Mouse (Mus musculus) myocyte (in vitro differentiated cells): Measurements from ENCODE around the gene Fam189b. TPM values are rescaled to one million over a fixed set of nuclear protein-coding genes. Genes with fewer than 3 reads are reported as not detected.

Experiments
- H3K27me3 ChIP-seq: one replicate; pipeline ENCODE4 v1.6.1; 2011; ENCODE audit not compliant: control insufficient read depth, insufficient read depth, insufficient read length
- H3K36me3 ChIP-seq: one replicate; pipeline ENCODE4 v1.6.1; 2011; ENCODE audit not compliant: control insufficient read depth, insufficient read depth
- H3K4me2 ChIP-seq: one replicate; pipeline ENCODE4 v1.6.1; 2011; ENCODE audit warnings: low read depth, control low read depth
- H3K4me3 ChIP-seq: one replicate; pipeline ENCODE4 v1.5.1; 2011; ENCODE audit warnings: mild to moderate bottlenecking, control low read depth, moderate library complexity
- H3K79me2 ChIP-seq: one replicate; pipeline ENCODE4 v1.6.1; 2011; ENCODE audit not compliant: control insufficient read depth, insufficient read depth
- H3ac ChIP-seq: one replicate; pipeline ENCODE4 v1.6.1; 2011; ENCODE audit not compliant: control insufficient read depth, insufficient read length
- CEBPB ChIP-seq: IDR thresholded peaks from 2 replicates; pipeline ENCODE4 v1.6.1; 2011; ENCODE audit warnings: mild to moderate bottlenecking, moderate library complexity; ENCODE audit not compliant: poor library complexity, insufficient read depth, severe bottlenecking
- E2F4 ChIP-seq: IDR thresholded peaks from one replicate; pipeline ENCODE4 v1.6.1; 2011; ENCODE audit warnings: mild to moderate bottlenecking, control low read depth, moderate library complexity; ENCODE audit not compliant: insufficient read depth
- MAX ChIP-seq: IDR thresholded peaks from one replicate; pipeline ENCODE4 v1.6.1; 2011; ENCODE audit warnings: low read depth, mild to moderate bottlenecking, control low read depth
- MYOD1 ChIP-seq, 3 experiments: IDR thresholded peaks; one replicate each; pipeline ENCODE4 v1.6.1; 2011; ENCODE audit warnings: control low read depth in 2 of 3, low read depth in 2 of 3, mild to moderate bottlenecking in 2 of 3, moderate library complexity in 1 of 3; ENCODE audit not compliant: insufficient read length in 2 of 3, control insufficient read depth in 1 of 3
- MYOG ChIP-seq, 3 experiments: IDR thresholded peaks; one replicate each; pipeline ENCODE4 v1.6.1; 2011; ENCODE audit warnings: control low read depth in 2 of 3, low read depth in 2 of 3, mild to moderate bottlenecking in 2 of 3; ENCODE audit not compliant: insufficient read length in 2 of 3, control insufficient read depth in 1 of 3, insufficient read depth in 1 of 3
- POLR2A ChIP-seq: IDR thresholded peaks from one replicate; pipeline ENCODE4 v1.6.1; 2011; ENCODE audit warnings: low read depth, mild to moderate bottlenecking, control low read depth, moderate library complexity; ENCODE audit not compliant: insufficient read length
- POLR2AphosphoS2 ChIP-seq: IDR thresholded peaks from one replicate; pipeline ENCODE4 v1.6.1; 2011; ENCODE audit warnings: low read depth, control low read depth; ENCODE audit not compliant: insufficient read length
- REST ChIP-seq: IDR thresholded peaks from one replicate; pipeline ENCODE4 v1.6.1; 2011; ENCODE audit warnings: mild to moderate bottlenecking, control low read depth, moderate library complexity; ENCODE audit not compliant: insufficient read depth, insufficient read length
- SRF ChIP-seq: IDR thresholded peaks from one replicate; pipeline ENCODE4 v1.6.1; 2011; ENCODE audit warnings: low read depth; ENCODE audit not compliant: control insufficient read depth, insufficient read length
- TCF12 ChIP-seq: IDR thresholded peaks from one replicate; pipeline ENCODE4 v1.6.1; 2011; ENCODE audit warnings: mild to moderate bottlenecking, control low read depth; ENCODE audit not compliant: poor library complexity, insufficient read depth, severe bottlenecking
- TCF3 ChIP-seq: IDR thresholded peaks from one replicate; pipeline ENCODE4 v1.6.1; 2011; ENCODE audit warnings: low read depth, control low read depth; ENCODE audit not compliant: insufficient read length
- USF1 ChIP-seq: IDR thresholded peaks from one replicate; pipeline ENCODE4 v1.6.1; 2011; ENCODE audit warnings: low read depth, mild to moderate bottlenecking, control low read depth, moderate library complexity
- polyA plus RNA-seq: library from polyadenylated mRNA; unstranded; fragments of >200 nt; fragmentation: generic; extraction: Trizol; gene quantifications from one replicate; pipeline ENCODE4 v1.2.1, GENCODE M21; 2012; ENCODE audit warnings: missing spikeins

The Fam189b gene
- polyA plus RNA-seq, 1 experiment, result 15.0 TPM

GRCm38 (mm10) chr3:89225918-89226317 lies 43.0 kb downstream of the Fam189b start:
- no peaks in the 10 kb centered on the region for H3K79me2 ChIP-seq
- TF ChIP-seq E2F4 (no peak), SRF (no peak), POLR2AphosphoS2 (no peak), REST (no peak), MYOD1 (IDR thresholded peaks at IDR 0.05; ENCODE audit: control insufficient read depth in 1 of 3, insufficient read length in 2 of 3, low read depth in 2 of 3) (no peak), TCF12 (no peak), MAX (no peak), CEBPB (no peak), TCF3 (no peak), POLR2A (no peak), MYOG (IDR thresholded peaks at IDR 0.05; ENCODE audit: control insufficient read depth in 1 of 3, insufficient read depth in 1 of 3, insufficient read length in 2 of 3, low read depth in 2 of 3) (no peak), USF1 (no peak)
- no peaks in the 10 kb centered on the region for H3K36me3 ChIP-seq
- H3K27me3 ChIP-seq, result no peaks in the 10 kb centered on the region
- H3ac ChIP-seq, result no peak overlapping the region
- no peak overlapping the region for H3K4me3 ChIP-seq
- no peak overlapping the region for H3K4me2 ChIP-seq

DNA sequence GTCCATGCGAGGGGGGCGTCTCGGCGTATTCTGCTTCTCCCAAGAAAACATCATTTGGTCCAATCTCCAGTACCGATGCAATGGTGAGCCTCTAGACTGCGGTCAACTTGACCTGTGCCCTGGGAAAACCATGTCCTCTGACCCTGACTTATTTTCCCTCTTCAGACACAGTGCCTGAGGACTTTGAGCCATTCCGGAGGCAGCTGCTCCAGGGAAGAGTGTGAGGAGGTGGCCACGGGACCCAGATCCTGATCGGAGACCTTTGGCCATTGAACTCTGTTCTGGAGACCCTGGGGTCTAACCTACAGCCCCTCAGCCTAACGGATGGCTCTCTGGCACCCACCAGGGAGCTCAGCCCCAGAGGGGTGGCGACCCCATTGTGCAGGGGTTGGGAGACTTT lies 43.4 kb downstream of the Fam189b start:
- no peaks in the 10 kb centered on the region for H3K36me3 ChIP-seq
- no peaks in the 10 kb centered on the region for H3K27me3 ChIP-seq
- no peak overlapping the region for H3K4me2 ChIP-seq
- no peak overlapping the region for H3K4me3 ChIP-seq
- no peaks in the 10 kb centered on the region for H3K79me2 ChIP-seq
- TF ChIP-seq SRF (no peak), TCF3 (no peak), POLR2A (no peak), REST (no peak), E2F4 (no peak), POLR2AphosphoS2 (no peak), MAX (no peak), USF1 (no peak), MYOD1 (IDR thresholded peaks at IDR 0.05; ENCODE audit: control insufficient read depth in 1 of 3, insufficient read length in 2 of 3, low read depth in 2 of 3) (no peak), CEBPB (no peak)
- H3ac ChIP-seq, result no peak overlapping the region

DNA sequence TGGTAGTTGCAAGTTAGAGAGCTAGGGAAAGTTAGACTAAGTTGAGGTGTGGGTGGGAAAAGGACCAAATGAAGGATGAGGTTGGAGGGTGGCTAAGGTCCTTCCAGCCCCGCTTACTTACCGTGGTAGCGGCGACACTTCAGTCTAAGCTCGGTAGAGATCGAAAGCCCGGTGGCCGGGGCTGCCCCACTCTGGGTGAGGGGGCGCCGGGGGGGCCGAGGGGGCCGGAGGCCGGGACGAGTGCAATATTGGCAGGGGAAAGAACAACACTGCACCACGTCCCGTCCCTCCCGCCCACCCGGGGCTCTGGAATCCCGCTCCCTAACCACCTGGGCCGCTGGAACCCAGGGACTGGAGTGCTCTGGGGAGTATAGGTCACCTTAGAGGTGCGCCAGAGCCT lies 44.0 kb downstream of the Fam189b start, which contains the start of gene Mtx1:
TSS of gene Mtx1 (minus strand) at position 189 of the 400 bp plus-strand sequence.
- H3ac ChIP-seq, result no peak within 1 kb of the TSS
- no peak for TF ChIP-seq POLR2A
- no peak for TF ChIP-seq USF1
- peak within 1 kb of the TSS; percentile 70 for H3K4me2 ChIP-seq
- H3K27me3 ChIP-seq, result no peaks in the 10 kb centered on the region
- H3K4me3 ChIP-seq, result peak within 1 kb of the TSS; percentile 22
- no peaks in the 10 kb centered on the region for H3K79me2 ChIP-seq
- no peaks in the 10 kb centered on the region for H3K36me3 ChIP-seq

DNA sequence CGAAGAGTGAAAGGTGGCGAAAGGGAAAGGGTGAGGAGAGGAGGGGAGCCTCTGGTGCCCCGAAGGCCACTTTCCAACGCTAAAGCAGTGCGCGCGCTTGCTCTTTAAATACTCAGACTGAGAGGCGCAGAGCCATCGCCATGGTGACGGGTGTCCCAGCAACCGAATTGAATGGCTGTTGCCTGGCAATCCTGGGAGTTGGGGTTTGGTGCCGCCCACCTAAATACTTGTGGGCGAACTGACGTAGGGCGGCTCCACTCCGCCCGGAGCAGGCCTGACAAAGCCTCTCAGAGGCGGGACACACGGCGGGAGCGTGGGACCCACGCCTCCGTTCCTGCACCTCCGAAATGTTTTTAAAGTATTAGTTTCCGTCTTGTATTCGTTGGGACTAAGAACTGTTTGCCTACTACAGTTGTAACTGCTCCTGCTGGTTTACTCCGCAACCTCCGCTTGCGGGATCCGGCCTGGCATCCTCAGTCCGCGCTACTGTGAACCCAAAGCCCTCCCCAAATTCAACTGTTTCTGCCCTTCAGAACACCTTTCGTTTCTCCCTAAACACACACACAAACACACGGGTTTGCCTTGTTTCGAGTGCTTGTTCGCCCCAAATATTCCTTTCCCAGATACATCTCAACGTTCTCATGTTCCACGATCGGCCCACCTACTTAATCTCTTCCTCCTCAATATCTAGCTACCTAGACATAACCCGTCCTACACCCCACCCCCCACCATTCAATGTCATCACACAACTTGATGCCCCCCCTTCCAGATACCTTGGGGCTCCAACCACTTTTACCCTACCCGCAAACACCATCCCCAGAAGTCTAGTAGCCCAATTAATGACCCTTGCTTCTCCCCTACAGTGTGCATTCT lies 44.6 kb downstream of the Fam189b start:
- H3K27me3 ChIP-seq, result no peaks in the 10 kb centered on the region
- no peaks in the 10 kb centered on the region for H3K79me2 ChIP-seq
- no peak overlapping the region for H3ac ChIP-seq
- H3K4me2 ChIP-seq, result peak overlapping the region; percentile 70
- TF ChIP-seq TCF12, result no peak
- no peak for TF ChIP-seq MYOG (IDR thresholded peaks at IDR 0.05; ENCODE audit: control insufficient read depth in 1 of 3, insufficient read depth in 1 of 3, insufficient read length in 2 of 3, low read depth in 2 of 3)
- TF ChIP-seq CEBPB, result no peak
- TF ChIP-seq MAX, result no peak
- TF ChIP-seq USF1, result no peak
- TF ChIP-seq POLR2A, result no peak
- TF ChIP-seq E2F4, result no peak
- no peak for TF ChIP-seq SRF
- TF ChIP-seq REST, result no peak
- no peak for TF ChIP-seq MYOD1 (IDR thresholded peaks at IDR 0.05; ENCODE audit: control insufficient read depth in 1 of 3, insufficient read length in 2 of 3, low read depth in 2 of 3)
- TF ChIP-seq TCF3, result no peak
- no peak for TF ChIP-seq POLR2AphosphoS2
- H3K4me3 ChIP-seq, result peak overlapping the region; percentile 22
- no peaks in the 10 kb centered on the region for H3K36me3 ChIP-seq

- peak overlapping the region; percentile 70 for H3K4me2 ChIP-seq
- H3K36me3 ChIP-seq, result no peaks in the 10 kb centered on the region
- H3ac ChIP-seq, result no peak overlapping the region
- no peaks in the 10 kb centered on the region for H3K79me2 ChIP-seq
- no peaks in the 10 kb centered on the region for H3K27me3 ChIP-seq
- peak overlapping the region; percentile 22 for H3K4me3 ChIP-seq
- TF ChIP-seq REST (no peak), MAX (no peak), CEBPB (no peak), MYOG (IDR thresholded peaks at IDR 0.05; ENCODE audit: control insufficient read depth in 1 of 3, insufficient read depth in 1 of 3, insufficient read length in 2 of 3, low read depth in 2 of 3) (no peak), MYOD1 (IDR thresholded peaks at IDR 0.05; ENCODE audit: control insufficient read depth in 1 of 3, insufficient read length in 2 of 3, low read depth in 2 of 3) (no peak), POLR2AphosphoS2 (no peak), TCF12 (no peak)
Measured at GRCm38 (mm10) chr3:89228180-89228549, 45.2 kb downstream of the Fam189b start.
